Mouse (Mus musculus): ENCODE measurements around the gene Pqlc3. TPM values are rescaled to one million over a fixed set of nuclear protein-coding genes. Genes with fewer than 3 reads are reported as not detected.

The Pqlc3 gene
- 2.4 and 2.6 TPM in 2 replicates for polyA plus RNA-seq (2015; fragmentation: Nextera tagmentation; extraction: Ambion mirVana)

GRCm38 (mm10) chr12:16999739-17000497 is at the start of gene Pqlc3:
Pqlc3 (minus strand) TSS chr12:17000408.
- 1% methylated on average over 57 of the region's 57 CpGs for WGBS
- Histone ChIP-seq H3K9me3 (no peaks in the 10 kb centered on the region), H3K4me3 (peak within 1 kb of the TSS; percentile 49), H3K9ac (peak within 1 kb of the TSS; percentile 33; the same call in 1 of the 2 replicates), H3K4me1 (replicated peaks) (peaks cover 14% of the 10 kb centered on the region), H3K27ac (replicated peaks) (no peak within 1 kb of the TSS), H3K4me2 (peak within 1 kb of the TSS; percentile 98), H3K36me3 (no peaks in the 10 kb centered on the region), H3K27me3 (peaks cover 37% of the 10 kb centered on the region)
- ATAC-seq (ENCODE audit: low FRiP score, low read depth): peak; percentile 74

- H3K9me3 ChIP-seq: no peaks in the 10 kb centered on the region
- H3K4me3 ChIP-seq: no peak overlapping the region
- no peak overlapping the region for H3K9ac ChIP-seq
- H3K27me3 ChIP-seq: no peaks in the 10 kb centered on the region
- no peaks in the 10 kb centered on the region for H3K36me3 ChIP-seq
- no peak overlapping the region for H3K27ac ChIP-seq (replicated peaks)
- H3K4me1 ChIP-seq (replicated peaks): peaks cover 10% of the 10 kb centered on the region
- ATAC-seq (ENCODE audit: low FRiP score, low read depth): no peak
- H3K4me2 ChIP-seq: no peak overlapping the region
- 92% methylated on average over 1 of the region's 1 CpGs for WGBS
Observed at GRCm38 (mm10) chr12:17049796-17050195, 49.6 kb upstream of the Pqlc3 start.

DNA sequence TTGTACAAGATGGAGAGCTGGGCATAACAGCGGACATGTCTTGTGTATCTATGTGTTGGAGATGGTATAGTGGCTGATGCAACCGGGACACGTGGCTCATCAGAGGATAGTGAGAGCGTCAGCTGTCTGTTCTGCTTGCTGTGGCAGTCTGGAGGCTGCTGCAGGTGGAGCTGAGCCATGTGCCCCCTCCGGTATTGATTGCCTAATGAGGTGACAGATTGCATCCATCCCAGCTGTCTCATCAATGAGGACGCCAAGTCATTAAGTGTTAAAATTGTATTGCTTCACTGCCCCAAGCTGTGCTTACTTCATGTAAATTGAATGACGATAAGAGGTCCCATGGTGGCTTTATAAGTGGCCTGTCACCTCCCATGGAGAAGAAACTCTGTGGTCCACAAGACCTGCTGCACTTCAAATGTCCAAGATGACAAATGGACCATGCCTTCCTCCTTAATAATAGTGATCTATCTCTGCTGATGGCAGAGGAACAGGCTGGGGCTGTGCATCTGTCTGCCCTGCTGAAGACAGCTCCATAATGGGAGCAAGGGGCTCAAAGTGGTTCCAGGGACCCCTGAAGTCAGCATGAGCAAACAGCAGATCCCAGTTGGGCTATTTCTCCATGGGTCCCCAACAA is 48.9 kb upstream of the Pqlc3 start:
- no peak overlapping the region for H3K9ac ChIP-seq
- no peaks in the 10 kb centered on the region for H3K27me3 ChIP-seq
- peak; percentile 80 for ATAC-seq (ENCODE audit: low FRiP score, low read depth)
- peaks cover 10% of the 10 kb centered on the region for H3K4me1 ChIP-seq (replicated peaks)
- H3K27ac ChIP-seq (replicated peaks): no peak overlapping the region
- no peak overlapping the region for H3K4me3 ChIP-seq
- no peaks in the 10 kb centered on the region for H3K36me3 ChIP-seq
- WGBS: 29% methylated on average over 7 of the region's 7 CpGs
- H3K4me2 ChIP-seq: no peak overlapping the region
- H3K9me3 ChIP-seq: no peaks in the 10 kb centered on the region

DNA sequence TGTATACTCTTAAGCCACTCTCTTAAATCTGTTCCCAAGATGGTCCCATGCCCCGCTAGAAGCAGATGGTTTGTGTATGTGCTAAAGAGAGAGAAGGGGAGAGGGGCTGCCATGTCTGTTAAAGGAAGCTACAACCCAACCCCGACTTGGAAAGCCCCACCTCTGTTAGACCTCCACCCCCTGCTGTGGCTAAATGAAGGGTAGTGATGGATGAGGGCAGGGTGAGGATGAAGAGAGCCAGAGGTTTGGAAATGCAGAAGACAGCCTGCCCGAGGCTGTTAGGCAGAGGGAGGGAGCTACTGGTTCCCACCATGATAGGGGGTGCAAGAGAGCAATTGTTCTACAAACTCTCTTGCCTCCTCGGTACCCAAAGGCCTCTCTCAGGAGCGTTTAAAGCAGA is 43.1 kb upstream of the Pqlc3 start:
- Histone ChIP-seq H3K9me3 (no peaks in the 10 kb centered on the region), H3K36me3 (no peaks in the 10 kb centered on the region), H3K4me3 (no peak overlapping the region), H3K27me3 (no peaks in the 10 kb centered on the region), H3K9ac (no peak overlapping the region), H3K27ac (replicated peaks) (no peak overlapping the region), H3K4me2 (no peak overlapping the region), H3K4me1 (replicated peaks) (no peaks in the 10 kb centered on the region)
- ATAC-seq (ENCODE audit: low FRiP score, low read depth): no peak
- WGBS: 60% methylated on average over 5 of the region's 5 CpGs

GRCm38 (mm10) chr12:17040567-17040966 is 40.4 kb upstream of the Pqlc3 start:
- Histone ChIP-seq H3K4me2 (no peak overlapping the region), H3K36me3 (no peaks in the 10 kb centered on the region), H3K4me3 (no peak overlapping the region), H3K9me3 (no peaks in the 10 kb centered on the region), H3K4me1 (replicated peaks) (peaks cover 13% of the 10 kb centered on the region), H3K9ac (no peak overlapping the region), H3K27ac (replicated peaks) (no peak overlapping the region), H3K27me3 (no peaks in the 10 kb centered on the region)
- no peak for ATAC-seq (ENCODE audit: low FRiP score, low read depth)
- 73% methylated on average over 1 of the region's 1 CpGs for WGBS

DNA sequence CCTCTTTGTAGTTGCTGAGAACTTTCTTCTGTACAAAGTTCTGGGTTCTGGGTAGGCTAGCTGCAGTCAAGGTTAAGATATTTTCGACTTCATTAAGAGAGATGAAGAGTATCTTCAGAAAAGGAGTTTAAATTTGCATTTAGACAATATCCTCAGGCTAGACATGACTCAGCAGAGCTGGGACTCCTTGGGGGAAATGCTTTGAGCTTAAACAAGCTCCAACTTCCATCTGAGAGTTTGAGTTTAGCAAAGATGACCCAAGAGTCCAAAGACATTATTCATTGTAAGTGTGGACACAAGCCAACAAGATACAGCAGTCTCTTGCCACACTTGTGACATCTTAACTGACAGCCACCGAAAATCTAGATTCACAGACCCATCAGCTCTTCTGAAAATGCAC is 39.2 kb upstream of the Pqlc3 start:
- peaks cover 13% of the 10 kb centered on the region for H3K4me1 ChIP-seq (replicated peaks)
- no peak overlapping the region for H3K27ac ChIP-seq (replicated peaks)
- no peak overlapping the region for H3K4me3 ChIP-seq
- H3K9ac ChIP-seq: no peak overlapping the region
- H3K9me3 ChIP-seq: no peaks in the 10 kb centered on the region
- H3K4me2 ChIP-seq: no peak overlapping the region
- 78% methylated on average over 2 of the region's 2 CpGs for WGBS
- ATAC-seq (ENCODE audit: low FRiP score, low read depth): no peak
- H3K36me3 ChIP-seq: no peaks in the 10 kb centered on the region
- no peaks in the 10 kb centered on the region for H3K27me3 ChIP-seq

DNA sequence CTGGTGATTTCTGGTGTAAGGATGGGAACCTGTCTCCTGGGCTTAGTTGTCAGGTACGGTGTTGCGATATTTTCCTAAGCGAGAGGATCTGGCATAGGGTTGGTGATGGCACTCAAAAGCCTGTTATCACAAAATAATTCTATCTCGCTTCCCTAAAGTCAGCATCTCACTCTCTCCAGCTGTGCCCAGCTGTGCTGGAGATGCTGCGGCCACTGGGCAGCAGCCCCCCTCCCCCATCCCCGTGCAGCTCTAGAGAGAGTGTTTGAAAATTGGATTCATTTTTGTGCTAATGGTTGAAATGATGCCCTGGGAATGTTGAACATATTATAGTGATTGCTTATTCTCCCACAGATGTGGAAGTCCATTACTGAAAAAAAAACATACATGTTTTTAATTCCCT is 38.0 kb upstream of the Pqlc3 start:
- Histone ChIP-seq H3K4me1 (replicated peaks) (peaks cover 13% of the 10 kb centered on the region), H3K9me3 (no peaks in the 10 kb centered on the region), H3K27ac (replicated peaks) (no peak overlapping the region), H3K4me2 (no peak overlapping the region), H3K9ac (no peak overlapping the region), H3K4me3 (no peak overlapping the region), H3K27me3 (no peaks in the 10 kb centered on the region), H3K36me3 (no peaks in the 10 kb centered on the region)
- ATAC-seq (ENCODE audit: low FRiP score, low read depth): no peak
- WGBS: 60% methylated on average over 6 of the region's 6 CpGs

DNA sequence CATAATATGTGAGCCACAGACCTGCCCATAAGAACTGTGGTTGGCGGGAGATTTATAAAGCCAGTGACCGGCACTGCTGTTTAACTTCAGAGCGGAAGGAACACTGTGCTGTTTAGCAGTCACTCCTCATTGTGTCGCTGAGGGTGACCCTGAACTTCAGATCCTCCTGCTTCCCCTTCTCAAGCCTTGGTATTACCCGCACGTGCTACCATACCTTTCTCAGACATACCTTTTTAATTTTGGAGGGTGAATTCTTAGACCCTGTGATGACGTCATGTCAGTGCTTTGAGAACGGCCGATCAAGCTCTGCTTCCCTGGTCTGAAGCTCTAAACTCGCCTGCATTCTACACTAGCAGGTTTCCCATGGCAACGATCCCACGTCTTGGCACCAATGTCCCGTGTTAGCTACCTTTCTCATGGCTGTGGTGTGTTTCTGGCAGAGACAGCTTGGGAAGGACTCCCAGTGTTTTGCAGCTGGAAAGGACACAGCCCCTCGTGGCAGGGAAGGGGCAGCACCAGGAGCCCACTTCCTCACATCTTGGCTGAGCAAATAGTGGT is 36.9 kb upstream of the Pqlc3 start:
- no peak for ATAC-seq (ENCODE audit: low FRiP score, low read depth)
- Histone ChIP-seq H3K27me3 (0 out of 2 replicates have a peak, but pooled peaks cover 5% of the 10 kb centered on the region), H3K4me2 (no peak overlapping the region), H3K9ac (no peak overlapping the region), H3K4me3 (no peak overlapping the region), H3K36me3 (no peaks in the 10 kb centered on the region), H3K27ac (replicated peaks) (no peak overlapping the region), H3K9me3 (no peaks in the 10 kb centered on the region), H3K4me1 (replicated peaks) (peaks cover 13% of the 10 kb centered on the region)
- 52% methylated on average over 14 of the region's 14 CpGs for WGBS

DNA sequence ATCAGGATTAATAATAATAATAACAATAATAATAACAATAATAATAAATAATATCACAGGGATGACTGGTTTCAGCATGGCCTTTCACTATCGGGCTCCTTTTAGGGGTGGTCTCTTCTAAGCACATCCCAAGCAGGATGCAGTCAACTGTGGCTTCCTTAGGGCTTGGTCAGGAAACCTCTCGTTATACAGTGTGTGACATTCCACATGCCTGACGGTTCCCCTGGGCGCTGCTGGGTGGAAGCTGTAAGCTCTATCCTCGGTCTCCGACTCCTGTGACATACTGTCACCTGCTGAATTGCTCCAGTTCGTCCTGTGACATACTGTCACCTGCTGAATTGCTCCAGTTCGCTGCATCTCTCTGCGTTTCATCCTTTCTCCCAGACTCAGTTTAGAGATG is 36.3 kb upstream of the Pqlc3 start:
- no peaks in the 10 kb centered on the region for H3K36me3 ChIP-seq
- no peak overlapping the region for H3K4me2 ChIP-seq
- no peak overlapping the region for H3K9ac ChIP-seq
- no peak overlapping the region for H3K27ac ChIP-seq (replicated peaks)
- peaks cover 13% of the 10 kb centered on the region for H3K4me1 ChIP-seq (replicated peaks)
- 0 out of 2 replicates have a peak, but pooled peaks cover 5% of the 10 kb centered on the region for H3K27me3 ChIP-seq
- WGBS: 40% methylated on average over 9 of the region's 9 CpGs
- ATAC-seq (ENCODE audit: low FRiP score, low read depth): 0 out of 2 replicates have a peak, but pooled peaks have one; percentile 27
- no peaks in the 10 kb centered on the region for H3K9me3 ChIP-seq
- no peak overlapping the region for H3K4me3 ChIP-seq

GRCm38 (mm10) chr12:17035128-17035527 is 34.9 kb upstream of the Pqlc3 start:
- Histone ChIP-seq H3K4me2 (no peak overlapping the region), H3K27ac (replicated peaks) (no peak overlapping the region), H3K27me3 (0 out of 2 replicates have a peak, but pooled peaks cover 5% of the 10 kb centered on the region), H3K36me3 (no peaks in the 10 kb centered on the region), H3K4me3 (no peak overlapping the region), H3K9me3 (no peaks in the 10 kb centered on the region), H3K9ac (no peak overlapping the region), H3K4me1 (replicated peaks) (peaks cover 13% of the 10 kb centered on the region)
- ATAC-seq (ENCODE audit: low FRiP score, low read depth): no peak
- WGBS: 69% methylated on average over 2 of the region's 2 CpGs

DNA sequence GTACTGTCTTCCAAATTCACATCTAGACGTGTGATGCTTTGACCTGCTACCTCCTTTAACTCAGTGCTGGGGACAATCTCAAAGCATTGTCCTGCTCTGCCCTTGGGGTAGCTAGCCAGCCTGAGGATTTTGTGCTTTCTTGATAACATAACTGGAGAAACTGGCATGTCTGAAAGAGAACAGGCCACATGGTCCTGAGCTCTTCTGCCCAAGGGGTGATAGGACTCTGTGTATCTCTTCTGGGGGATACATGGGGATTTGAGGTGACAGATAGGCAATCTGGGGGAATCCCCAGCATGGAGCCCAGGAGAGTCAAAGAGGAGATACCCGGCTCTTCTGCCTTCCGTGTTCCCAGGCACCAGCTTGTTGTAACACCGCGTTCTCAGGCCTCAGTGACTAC is 34.5 kb upstream of the Pqlc3 start:
- WGBS: 78% methylated on average over 5 of the region's 5 CpGs

DNA sequence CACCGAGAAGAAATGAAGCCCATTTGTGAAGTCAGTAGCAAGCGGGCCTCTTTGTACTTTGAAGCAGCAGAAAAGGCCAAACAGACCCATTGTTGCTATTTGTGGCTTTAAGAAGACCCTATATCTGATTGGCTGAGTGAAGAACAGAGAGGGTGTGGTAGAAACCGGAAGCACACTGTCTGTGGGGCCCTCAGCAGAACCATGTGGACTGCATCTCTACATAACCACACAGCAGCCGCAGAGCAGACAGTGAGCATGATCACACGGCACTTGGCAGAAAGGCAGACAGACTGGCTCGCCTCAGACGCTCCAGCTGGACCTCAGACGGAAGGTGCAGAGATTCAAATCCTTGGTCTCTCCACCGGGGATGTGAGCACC is 33.2 kb upstream of the Pqlc3 start:
- peak; percentile 40; the same call in 1 of the 2 replicates for ATAC-seq (ENCODE audit: low FRiP score, low read depth)
- Histone ChIP-seq H3K27ac (replicated peaks) (no peak overlapping the region), H3K4me1 (replicated peaks) (peaks cover 13% of the 10 kb centered on the region), H3K4me2 (no peak overlapping the region), H3K4me3 (no peak overlapping the region), H3K27me3 (0 out of 2 replicates have a peak, but pooled peaks cover 5% of the 10 kb centered on the region), H3K9ac (no peak overlapping the region), H3K36me3 (no peaks in the 10 kb centered on the region), H3K9me3 (no peaks in the 10 kb centered on the region)
- 78% methylated on average over 9 of the region's 9 CpGs for WGBS

More for the DNA sequence above, 34.5 kb upstream of the Pqlc3 start:
- H3K4me1 ChIP-seq (replicated peaks): peaks cover 13% of the 10 kb centered on the region
- H3K9ac ChIP-seq: no peak overlapping the region
- no peaks in the 10 kb centered on the region for H3K9me3 ChIP-seq
- H3K27ac ChIP-seq (replicated peaks): no peak overlapping the region
- H3K36me3 ChIP-seq: no peaks in the 10 kb centered on the region
- no peak overlapping the region for H3K4me2 ChIP-seq
- H3K27me3 ChIP-seq: 0 out of 2 replicates have a peak, but pooled peaks cover 5% of the 10 kb centered on the region
- ATAC-seq (ENCODE audit: low FRiP score, low read depth): no peak
- no peak overlapping the region for H3K4me3 ChIP-seq
